Mouse (Mus musculus): ENCODE data around the gene Defb30. TPM values are rescaled to one million over a fixed set of nuclear protein-coding genes. Genes with fewer than 3 reads are reported as not detected.

Defb30 gene
- polyA plus RNA-seq (2017; shearing (Covaris generic)), result not detected

DNA sequence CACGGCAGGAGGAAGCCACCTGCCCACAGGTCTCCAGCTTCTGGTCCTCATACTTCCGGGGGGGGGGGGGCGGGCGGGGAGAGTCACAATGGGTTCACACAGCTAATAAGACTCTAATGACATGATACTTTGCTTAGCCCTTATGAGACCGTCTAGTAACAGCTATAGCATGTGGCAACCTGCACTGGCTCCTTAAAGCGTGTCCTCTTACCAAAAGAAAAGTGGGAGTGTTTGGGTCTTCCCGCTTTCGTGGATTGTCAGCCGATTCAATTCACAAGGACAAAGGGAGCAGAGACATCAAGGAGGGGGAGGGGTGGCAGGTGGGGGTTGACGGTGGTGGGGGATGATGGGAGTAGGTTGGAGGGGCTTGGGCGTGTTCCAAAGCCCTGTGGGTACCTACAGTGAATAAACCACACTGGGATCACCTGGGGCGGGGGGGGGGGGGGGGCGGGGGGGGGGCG, at the start of gene Defb30:
Gene Defb30, minus strand, starts transcription at position 51 of the 461 bp plus-strand sequence.

DNA sequence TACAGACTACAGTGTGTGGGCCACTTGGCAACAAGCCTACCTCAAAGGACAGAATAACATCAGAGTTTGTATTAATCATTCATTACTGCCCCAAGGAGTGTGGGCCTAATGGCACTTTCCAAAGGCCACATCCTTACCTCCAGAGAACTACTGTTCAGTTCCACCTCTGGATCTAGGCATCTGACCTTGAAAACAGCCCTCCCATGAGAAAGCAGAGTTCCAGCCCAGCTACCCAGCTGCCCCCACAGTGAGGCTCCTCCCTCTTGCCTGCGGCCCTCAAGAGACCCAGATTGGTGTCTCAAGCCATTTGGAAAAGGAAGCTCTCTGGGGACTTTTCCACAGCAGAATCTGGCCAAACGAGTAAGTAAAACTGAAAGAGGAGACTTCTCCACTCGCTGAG, 3.1 kb downstream of the Defb30 start, which contains the start of gene Defb42:
Gene Defb42, plus strand, starts transcription at position 301 of the 400 bp plus-strand sequence.

DNA sequence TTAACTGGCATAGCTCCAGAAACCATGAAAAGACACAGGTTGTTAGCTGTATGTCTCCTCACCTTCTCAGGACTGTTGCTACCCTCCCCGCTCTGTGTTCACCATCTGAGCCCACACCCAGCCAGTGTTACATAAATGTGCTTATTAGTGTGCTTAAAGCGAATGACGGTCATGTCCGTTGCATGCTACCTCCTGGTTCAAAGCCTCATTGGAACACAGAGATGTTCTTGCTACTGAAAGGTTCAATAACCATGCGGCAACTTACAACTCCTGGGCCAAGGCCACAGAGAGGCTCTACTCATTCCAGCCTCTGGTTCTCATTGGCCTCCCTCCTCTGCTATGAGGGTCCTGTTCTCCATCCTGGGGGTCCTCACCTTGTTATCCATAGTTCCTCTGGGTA, 38.3 kb downstream of the Defb30 start, which contains the start of gene Defb43:
Gene Defb43, plus strand, starts transcription at position 301 of the 400 bp plus-strand sequence.

GRCm38 (mm10) chr14:62997777-62998176, 52.0 kb downstream of the Defb30 start, which contains the start of gene Defb47:
Defb47 (plus strand) TSS chr14:62998077.

DNA sequence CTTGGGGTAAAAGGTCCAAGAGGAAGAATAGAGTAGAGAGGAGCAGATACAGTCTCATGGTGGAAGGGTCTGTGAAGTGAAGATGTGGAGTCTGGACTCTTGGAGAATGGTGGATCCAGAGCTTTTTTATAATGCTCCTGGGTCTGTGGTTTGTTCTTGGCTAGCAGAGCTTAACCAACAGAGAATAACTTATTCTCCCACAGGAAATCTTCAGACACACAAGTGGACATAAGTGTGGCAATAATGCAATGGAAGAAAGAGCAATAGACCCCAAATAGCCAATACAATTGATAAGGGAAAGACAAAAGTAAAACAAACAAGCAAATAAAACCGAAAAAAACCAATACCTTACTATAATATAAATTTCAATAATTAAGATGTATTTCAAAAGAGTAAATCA, 65.3 kb downstream of the Defb30 start, which contains the start of gene Defb48:
Gene Defb48, minus strand, starts transcription at position 101 of the 400 bp plus-strand sequence.

Other genes starting within 250 kb of the Defb30 start
- 11.7 TPM for gene Wdfy2, start 212.3 kb downstream of the Defb30 start, polyA plus RNA-seq (2017; shearing (Covaris generic))
- not detected for gene Defb48, start 65.5 kb downstream of the Defb30 start, polyA plus RNA-seq (2017; shearing (Covaris generic))
- not detected for gene Defb47, start 51.9 kb downstream of the Defb30 start, polyA plus RNA-seq (2017; shearing (Covaris generic))
- gene Defb43, start 38.2 kb downstream of the Defb30 start, polyA plus RNA-seq (2017; shearing (Covaris generic)), result not detected
- gene Defb42, start 3.0 kb downstream of the Defb30 start, polyA plus RNA-seq (2017; shearing (Covaris generic)), result not detected